Mouse (Mus musculus) neural tube, embryonic 11.5 days (tissue): ENCODE results near the gene Car2. TPM values are rescaled to one million over a fixed set of nuclear protein-coding genes. Genes with fewer than 3 reads are reported as not detected.

Experiments
- ATAC-seq: fragments of 200-750 bp; cut with Nextera tagmentation; 2 replicates; pipeline ENCODE4 v1.8.0; 2017; ENCODE audit warnings: moderate number of reproducible peaks, mild to moderate bottlenecking, moderate TSS enrichment, moderate library complexity; ENCODE audit not compliant: insufficient read depth, low FRiP score, low TSS enrichment
- DNase-seq: peaks from one replicate; pipeline ENCODE4 v3.0.0-alpha.2; 2015; ENCODE audit warnings: low spot score
- H3K27ac ChIP-seq: fragments of 300-500 bp; sonication (generic); 2 replicates; pipeline ENCODE4 v1.5.1; 2014; ENCODE audit warnings: low read depth, mild to moderate bottlenecking, low read length
- H3K27me3 ChIP-seq: fragments of 300-500 bp; sonication (generic); 2 replicates; pipeline ENCODE4 v1.6.1; 2014; ENCODE audit warnings: mild to moderate bottlenecking, low read length, mixed read lengths; ENCODE audit not compliant: control insufficient read depth, insufficient read depth
- H3K36me3 ChIP-seq: fragments of 300-500 bp; sonication (generic); 2 replicates; pipeline ENCODE4 v1.6.1; 2014; ENCODE audit warnings: mild to moderate bottlenecking, low read length, moderate library complexity, mixed read lengths; ENCODE audit not compliant: control insufficient read depth, insufficient read depth
- H3K4me1 ChIP-seq: fragments of 300-500 bp; sonication (generic); 2 replicates; pipeline ENCODE4 v1.6.1; 2014; ENCODE audit warnings: low read length, mixed read lengths; ENCODE audit not compliant: control insufficient read depth, insufficient read depth
- H3K4me2 ChIP-seq: fragments of 300-500 bp; sonication (generic); 2 replicates; pipeline ENCODE4 v1.6.1; 2014; ENCODE audit warnings: low read depth, mild to moderate bottlenecking, moderate library complexity
- H3K4me3 ChIP-seq: fragments of 300-500 bp; sonication (generic); 2 replicates; pipeline ENCODE4 v1.5.1; 2014; ENCODE audit warnings: low read depth, low read length
- H3K9ac ChIP-seq: fragments of 300-500 bp; sonication (generic); 2 replicates; pipeline ENCODE4 v1.6.1; 2014; ENCODE audit warnings: mild to moderate bottlenecking, low read length
- H3K9me3 ChIP-seq: fragments of 300-500 bp; sonication (generic); 2 replicates; pipeline ENCODE4 v1.6.1; 2016; ENCODE audit warnings: low read length; ENCODE audit not compliant: control insufficient read depth
- WGBS: fragments of 180-500 bp; shearing (Covaris S2); extraction: QIAGEN DNeasy Blood & Tissue Kit; methylation state at CpG from one replicate; pipeline ENCODE4 v1.1.7; 2014; 5-methylcytosine and 5-hydroxymethylcytosine counted together
- polyA plus RNA-seq: library from polyadenylated mRNA; unstranded; fragments of >200 nt; fragmentation: Nextera tagmentation; extraction: Ambion mirVana; gene quantifications from 2 replicates; pipeline ENCODE4 v1.2.1, GENCODE M21; 2014

Gene Car2
- polyA plus RNA-seq, 1 experiment from 2014 or later: 85.3 TPM

- Histone ChIP-seq H3K27me3 (no peaks in the 10 kb centered on the region), H3K9me3 (no peaks in the 10 kb centered on the region), H3K9ac (no peak overlapping the region), H3K27ac (no peak overlapping the region), H3K4me3 (no peak overlapping the region), H3K36me3 (no peaks in the 10 kb centered on the region), H3K4me2 (no peak overlapping the region), H3K4me1 (no peaks in the 10 kb centered on the region)
- no peak for ATAC-seq
- WGBS: 90% methylated on average over 3 of the region's 3 CpGs
- DNase-seq: no peak
These were observed 17.3 kb downstream of the Car2 start for GRCm38 (mm10) chr3:14903380-14903779.

- Histone ChIP-seq H3K4me2 (no peak overlapping the region), H3K27me3 (no peaks in the 10 kb centered on the region), H3K9ac (no peak overlapping the region), H3K4me1 (no peaks in the 10 kb centered on the region), H3K36me3 (no peaks in the 10 kb centered on the region), H3K27ac (no peak overlapping the region), H3K9me3 (no peaks in the 10 kb centered on the region), H3K4me3 (no peak overlapping the region)
- ATAC-seq (no peak), DNase-seq (no peak)
- 83% methylated on average over 3 of the region's 3 CpGs for WGBS
These were observed 18.1 kb downstream of the Car2 start for GRCm38 (mm10) chr3:14904165-14904564.

- Histone ChIP-seq H3K4me1 (no peaks in the 10 kb centered on the region), H3K9ac (no peak overlapping the region), H3K4me3 (no peak overlapping the region), H3K4me2 (no peak overlapping the region), H3K27me3 (no peaks in the 10 kb centered on the region), H3K9me3 (no peaks in the 10 kb centered on the region), H3K27ac (no peak overlapping the region), H3K36me3 (no peaks in the 10 kb centered on the region)
- DNase-seq: no peak
- 21% methylated on average over 1 of the region's 1 CpGs for WGBS
- no peak for ATAC-seq
These were observed 21.2 kb downstream of the Car2 start for GRCm38 (mm10) chr3:14907271-14907670.

GRCm38 (mm10) chr3:14911992-14912582 is 26.0 kb downstream of the Car2 start:
- H3K9ac ChIP-seq: no peak overlapping the region
- H3K27ac ChIP-seq: no peak overlapping the region
- no peak for DNase-seq
- H3K4me1 ChIP-seq: no peaks in the 10 kb centered on the region
- no peak overlapping the region for H3K4me3 ChIP-seq
- WGBS: 91% methylated on average over 4 of the region's 4 CpGs
- H3K27me3 ChIP-seq: no peaks in the 10 kb centered on the region
- no peaks in the 10 kb centered on the region for H3K9me3 ChIP-seq
- no peak for ATAC-seq
- no peaks in the 10 kb centered on the region for H3K36me3 ChIP-seq
- no peak overlapping the region for H3K4me2 ChIP-seq

GRCm38 (mm10) chr3:14913774-14914173 is 27.7 kb downstream of the Car2 start:
- Histone ChIP-seq H3K4me2 (no peak overlapping the region), H3K27me3 (no peaks in the 10 kb centered on the region), H3K27ac (no peak overlapping the region), H3K9me3 (no peaks in the 10 kb centered on the region), H3K36me3 (no peaks in the 10 kb centered on the region), H3K4me3 (no peak overlapping the region), H3K9ac (no peak overlapping the region), H3K4me1 (no peaks in the 10 kb centered on the region)
- 93% methylated on average over 4 of the region's 4 CpGs for WGBS
- ATAC-seq (no peak), DNase-seq (no peak)

- Histone ChIP-seq H3K36me3 (no peaks in the 10 kb centered on the region), H3K4me2 (no peak overlapping the region), H3K4me3 (no peak overlapping the region), H3K27me3 (no peaks in the 10 kb centered on the region), H3K4me1 (no peaks in the 10 kb centered on the region), H3K9ac (no peak overlapping the region), H3K9me3 (no peaks in the 10 kb centered on the region), H3K27ac (no peak overlapping the region)
- ATAC-seq: no peak
- 94% methylated on average over 2 of the region's 2 CpGs for WGBS
- DNase-seq: no peak
These were observed 29.3 kb downstream of the Car2 start for GRCm38 (mm10) chr3:14915355-14915754.

- Histone ChIP-seq H3K9ac (no peak overlapping the region), H3K4me2 (no peak overlapping the region), H3K4me1 (no peaks in the 10 kb centered on the region), H3K36me3 (no peaks in the 10 kb centered on the region), H3K27ac (no peak overlapping the region), H3K9me3 (no peaks in the 10 kb centered on the region), H3K4me3 (no peak overlapping the region), H3K27me3 (no peaks in the 10 kb centered on the region)
- ATAC-seq: no peak
- no peak for DNase-seq
- WGBS: 85% methylated on average over 2 of the region's 2 CpGs
These were observed 31.2 kb downstream of the Car2 start for GRCm38 (mm10) chr3:14917261-14917660.

- H3K4me1 ChIP-seq: no peaks in the 10 kb centered on the region
- H3K36me3 ChIP-seq: no peaks in the 10 kb centered on the region
- WGBS: 55% methylated on average over 3 of the region's 3 CpGs
- no peak overlapping the region for H3K4me3 ChIP-seq
- H3K9me3 ChIP-seq: no peaks in the 10 kb centered on the region
- DNase-seq (no peak), ATAC-seq (no peak)
- no peaks in the 10 kb centered on the region for H3K27me3 ChIP-seq
- no peak overlapping the region for H3K27ac ChIP-seq
- H3K9ac ChIP-seq: no peak overlapping the region
- H3K4me2 ChIP-seq: no peak overlapping the region
These were observed 58.6 kb downstream of the Car2 start for GRCm38 (mm10) chr3:14944706-14945105.

GRCm38 (mm10) chr3:14945627-14946026 is 59.6 kb downstream of the Car2 start:
- no peaks in the 10 kb centered on the region for H3K4me1 ChIP-seq
- no peaks in the 10 kb centered on the region for H3K36me3 ChIP-seq
- no peak overlapping the region for H3K9ac ChIP-seq
- 81% methylated on average over 2 of the region's 2 CpGs for WGBS
- no peaks in the 10 kb centered on the region for H3K27me3 ChIP-seq
- H3K27ac ChIP-seq: no peak overlapping the region
- ATAC-seq (no peak), DNase-seq (no peak)
- no peak overlapping the region for H3K4me2 ChIP-seq
- no peak overlapping the region for H3K4me3 ChIP-seq
- H3K9me3 ChIP-seq: no peaks in the 10 kb centered on the region
